Mouse (Mus musculus) E14TG2a.4 (cell line): Measurements from ENCODE around the gene Gm9837.

ENCODE experiments used
- CTCF ChIP-seq: conservative IDR thresholded peaks from 2 replicates; pipeline ENCODE4 v1.5.1; 2014; ENCODE audit warnings: low read length
- NANOG ChIP-seq: IDR thresholded peaks from 2 replicates; pipeline ENCODE4 v1.6.1; 2014; ENCODE audit warnings: borderline replicate concordance, low read length, mixed read lengths
- POU5F1 ChIP-seq: IDR thresholded peaks from 2 replicates; pipeline ENCODE4 v1.6.1; 2014; ENCODE audit warnings: low read length, borderline replicate concordance

GRCm38 (mm10) chr11:53441921-53442320, 28.4 kb downstream of the Gm9837 start:
- TF ChIP-seq CTCF (no peak), NANOG (no peak), POU5F1 (no peak)
